In genomic region chr5:137749196-137749836, GRCm38 (mm10) we compare ENCODE assay signal across 8 mouse cellular contexts. TPM values are rescaled to one million over a fixed set of nuclear protein-coding genes. Genes with fewer than 3 reads are reported as not detected.
A peak's percentile ranks its signal among the peaks of the same experiment; 100 is the strongest.
DNase-seq lines count a peak whose midpoint lies in the region; ATAC-seq lines count a peak whose summit lies in the region.

No protein-coding gene starts in this region.

- peak; percentile 37 for ATAC-seq in activated CD4-positive, CD25-positive, alpha-beta regulatory T cell, adult 4 months
- ATAC-seq in inflammation-experienced regulatory T-cells, adult 6 months: peak; percentile 36
- ATAC-seq in megakaryocyte progenitor cell, adult 5-6 weeks (replicated peaks; ENCODE audit: poor library complexity): peak; percentile 20

- intact Hi-C loops in left cerebral cortex, postnatal 4 days (cut with DNase I): loop anchor here (10.0 kb wide), 1 partner anchor 395 kb away; the partner anchor contains the start of gene Ephb4

- peak; percentile 30 for DNase-seq in gastrocnemius, postnatal 25 days
- DNase-seq in gastrocnemius, adult 8-10 months (ENCODE audit: low spot score in 2 of 2): no peak
- DNase-seq in urinary bladder, adult 18-20 months (ENCODE audit: low spot score in 2 of 2): no peak
- no peak for DNase-seq in cerebellum, adult 9-11 months
- no peak for DNase-seq in left cerebral cortex, postnatal 4 days

RNA-seq across cellular contexts. Expression of gene Tsc22d4, which starts 3.8 kb away (rescaled TPM):
- 10 to 100 TPM; 57.8 to 59.1 TPM for total RNA-seq in gastrocnemius, postnatal 25 days (2021)
- 10 to 100 TPM; 39.6 to 68.9 (median 47.7) TPM for total RNA-seq in gastrocnemius, adult 8-10 months (2022)
- 10 to 100 TPM; 62.9 to 82.3 TPM for polyA plus RNA-seq in activated CD4-positive, CD25-positive, alpha-beta regulatory T cell, adult 4 months (2017; shearing (Covaris generic))
- polyA plus RNA-seq in inflammation-experienced regulatory T-cells, adult 6 months (2017; shearing (Covaris generic)): 10 to 100 TPM; 43.3 to 83.4 (median 64.7) TPM
- 39.6 and 58.5 TPM in 2 replicates for total RNA-seq in megakaryocyte progenitor cell, adult 5-6 weeks (2015)
- total RNA-seq in megakaryocyte progenitor cell, adult 5-6 weeks (2017): 92.1 and 96.5 TPM in 2 replicates
- 10 to 100 TPM; 61.6 to 71.9 TPM for total RNA-seq in left cerebral cortex, postnatal 4 days (2021)

RNA-seq across cellular contexts. Expression of gene Nyap1, which starts 7.9 kb away (rescaled TPM):
- under 1 TPM; 0.10 to 0.35 TPM for total RNA-seq in gastrocnemius, postnatal 25 days (2021)
- total RNA-seq in gastrocnemius, adult 8-10 months (2022): under 1 TPM in 2 of 4 experiments, not detected in 2; 0.10 to 0.16 TPM
- polyA plus RNA-seq in activated CD4-positive, CD25-positive, alpha-beta regulatory T cell, adult 4 months (2017; shearing (Covaris generic)): under 1 TPM in 1 of 2 experiments, not detected in 1; 0.19 TPM
- under 1 TPM in 2 of 3 experiments, not detected in 1; 0.12 to 0.20 TPM for polyA plus RNA-seq in inflammation-experienced regulatory T-cells, adult 6 months (2017; shearing (Covaris generic))
- total RNA-seq in megakaryocyte progenitor cell, adult 5-6 weeks (2015): 0.02 and 0.05 TPM in 2 replicates
- total RNA-seq in megakaryocyte progenitor cell, adult 5-6 weeks (2017): 0.07 and 0.17 TPM in 2 replicates
- total RNA-seq in left cerebral cortex, postnatal 4 days (2021): 100 to 1,000 TPM; 195 to 197 TPM

RNA-seq across cellular contexts. Expression of gene Ppp1r35, which starts 29.3 kb away (rescaled TPM):
- total RNA-seq in gastrocnemius, postnatal 25 days (2021): 1 to 10 TPM; 7.1 to 8.9 TPM
- total RNA-seq in gastrocnemius, adult 8-10 months (2022): 1 to 10 TPM; 4.7 to 6.0 (median 5.3) TPM
- polyA plus RNA-seq in activated CD4-positive, CD25-positive, alpha-beta regulatory T cell, adult 4 months (2017; shearing (Covaris generic)): 1 to 10 TPM; 7.2 to 8.8 TPM
- polyA plus RNA-seq in inflammation-experienced regulatory T-cells, adult 6 months (2017; shearing (Covaris generic)): 10 to 100 TPM in 1 of 3 experiments, 1 to 10 TPM in 2; 6.0 to 10.9 (median 6.5) TPM
- total RNA-seq in megakaryocyte progenitor cell, adult 5-6 weeks (2015): 64.5 and 77.4 TPM in 2 replicates
- 38.4 and 38.6 TPM in 2 replicates for total RNA-seq in megakaryocyte progenitor cell, adult 5-6 weeks (2017)
- total RNA-seq in left cerebral cortex, postnatal 4 days (2021): 10 to 100 TPM; 28.4 to 38.6 TPM

RNA-seq across cellular contexts. Expression of gene Mepce, which starts 38.1 kb away (rescaled TPM):
- total RNA-seq in gastrocnemius, postnatal 25 days (2021): 10 to 100 TPM; 14.7 to 20.1 TPM
- 10 to 100 TPM; 23.0 to 24.2 (median 23.3) TPM for total RNA-seq in gastrocnemius, adult 8-10 months (2022)
- polyA plus RNA-seq in activated CD4-positive, CD25-positive, alpha-beta regulatory T cell, adult 4 months (2017; shearing (Covaris generic)): 10 to 100 TPM; 22.4 to 26.9 TPM
- polyA plus RNA-seq in inflammation-experienced regulatory T-cells, adult 6 months (2017; shearing (Covaris generic)): 10 to 100 TPM; 13.1 to 32.7 (median 29.8) TPM
- 34.6 and 37.4 TPM in 2 replicates for total RNA-seq in megakaryocyte progenitor cell, adult 5-6 weeks (2015)
- 13.8 and 16.7 TPM in 2 replicates for total RNA-seq in megakaryocyte progenitor cell, adult 5-6 weeks (2017)
- 10 to 100 TPM; 32.9 to 35.2 TPM for total RNA-seq in left cerebral cortex, postnatal 4 days (2021)

RNA-seq across cellular contexts. Expression of gene Zcwpw1, which starts 38.3 kb away (rescaled TPM):
- total RNA-seq in gastrocnemius, postnatal 25 days (2021): under 1 TPM in 1 of 2 experiments, not detected in 1; 0.35 TPM
- under 1 TPM in 2 of 4 experiments, not detected in 2; 0.24 to 0.31 TPM for total RNA-seq in gastrocnemius, adult 8-10 months (2022)
- 10 to 100 TPM in 1 of 2 experiments, 1 to 10 TPM in 1; 5.9 to 10.9 TPM for polyA plus RNA-seq in activated CD4-positive, CD25-positive, alpha-beta regulatory T cell, adult 4 months (2017; shearing (Covaris generic))
- 10 to 100 TPM in 2 of 3 experiments, 1 to 10 TPM in 1; 4.7 to 12.0 (median 11.0) TPM for polyA plus RNA-seq in inflammation-experienced regulatory T-cells, adult 6 months (2017; shearing (Covaris generic))
- 6.2 and 9.1 TPM in 2 replicates for total RNA-seq in megakaryocyte progenitor cell, adult 5-6 weeks (2015)
- 10.5 and 11.8 TPM in 2 replicates for total RNA-seq in megakaryocyte progenitor cell, adult 5-6 weeks (2017)
- 1 to 10 TPM; 5.4 to 6.1 TPM for total RNA-seq in left cerebral cortex, postnatal 4 days (2021)

Comparison
In these comparisons a context has a peak if more than half of its experiments do, and no peak if none do; other contexts are left out.
1. RNA of gene Nyap1, which starts 7.9 kb away (total RNA-seq): 195 to 197 TPM in left cerebral cortex, postnatal 4 days; 0.10 to 0.35 TPM in gastrocnemius, postnatal 25 days, 0.02 to 0.17 TPM in megakaryocyte progenitor cell, adult 5-6 weeks and 0.10 to 0.16 TPM in gastrocnemius, adult 8-10 months; every median in the first group is over 100 times any median in the second.
2. Peak in every context shown above with its lines, with median percentiles within 50 percentile points of each other: ATAC-seq.